Mouse (Mus musculus) E14TG2a.4 (cell line): Measurements from ENCODE around the gene Cryz.

Experiments used
- CTCF ChIP-seq: conservative IDR thresholded peaks from 2 replicates; pipeline ENCODE4 v1.5.1; 2014; ENCODE audit warnings: low read length
- NANOG ChIP-seq: IDR thresholded peaks from 2 replicates; pipeline ENCODE4 v1.6.1; 2014; ENCODE audit warnings: borderline replicate concordance, low read length, mixed read lengths
- POU5F1 ChIP-seq: IDR thresholded peaks from 2 replicates; pipeline ENCODE4 v1.6.1; 2014; ENCODE audit warnings: low read length, borderline replicate concordance

- TF ChIP-seq CTCF, result no peak
- TF ChIP-seq POU5F1, result no peak
- TF ChIP-seq NANOG, result no peak
Measured at GRCm38 (mm10) chr3:154664636-154665035, 68.1 kb downstream of the Cryz start.
